Mouse (Mus musculus) c-Kit-positive CD71-negative TER-119-negative erythroid progenitor cells, embryonic 14.5 days (primary cell): ENCODE measurements around the gene Cmc1.

ENCODE experiments used
- DNase-seq: peaks from one replicate; pipeline ENCODE4 v3.0.0-alpha.2; 2013; ENCODE audit warnings: low read depth

Cmc1 gene

GRCm38 (mm10) chr9:118110360-118110710 lies 39.6 kb downstream of the Cmc1 start:
- DNase-seq = no peak

DNA sequence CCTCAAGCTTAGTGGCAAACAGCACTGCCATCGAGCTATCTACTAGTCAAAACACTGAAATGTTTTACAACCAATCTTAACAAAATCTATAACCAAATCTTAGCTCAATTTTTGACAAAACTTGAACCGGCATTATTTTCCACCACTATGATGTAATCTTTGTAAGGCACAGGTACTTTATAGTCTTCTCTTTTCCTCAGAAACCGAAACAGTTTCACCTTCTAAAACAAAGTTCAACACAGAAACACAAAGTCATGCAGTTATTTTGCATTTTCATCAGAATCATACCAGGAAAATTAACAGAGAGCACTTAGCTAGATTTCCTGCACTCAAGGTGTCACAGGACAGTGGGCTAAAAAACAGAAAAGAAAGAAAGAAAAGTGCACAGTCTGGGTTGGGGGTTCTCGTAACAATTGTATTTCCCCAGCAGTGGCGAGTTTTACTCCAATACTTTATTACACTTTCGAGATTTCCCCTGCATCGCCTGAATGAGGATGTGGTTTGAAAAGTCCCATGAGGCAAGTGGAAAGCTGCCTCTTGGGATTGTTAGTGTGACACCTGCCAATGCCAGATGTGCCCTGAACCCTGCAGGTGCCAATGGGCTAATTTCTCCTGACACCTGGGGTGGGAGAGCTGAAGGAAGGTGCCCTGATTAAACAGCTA lies 40.1 kb downstream of the Cmc1 start:
- no peak for DNase-seq

- DNase-seq = no peak
Observed at GRCm38 (mm10) chr9:118108527-118109011, 41.4 kb downstream of the Cmc1 start.

DNA sequence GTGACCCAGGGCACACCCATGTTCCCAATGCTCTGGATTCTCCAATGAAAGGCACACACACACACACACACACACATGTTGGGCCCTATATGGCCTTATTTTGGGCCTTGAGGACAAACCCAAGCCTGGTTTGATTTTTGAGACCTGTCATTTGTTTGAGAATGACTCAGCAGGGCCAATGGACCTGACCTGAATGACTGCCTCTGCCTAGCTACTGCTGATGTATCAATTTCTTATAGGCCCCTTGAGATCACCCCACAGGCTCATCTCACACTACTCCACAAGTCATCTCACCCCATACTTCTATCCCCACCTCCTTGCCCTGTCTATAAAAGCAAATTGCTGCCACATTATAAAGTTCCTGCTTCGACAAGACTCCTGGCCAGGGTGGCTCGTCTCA lies 48.2 kb downstream of the Cmc1 start:
- no peak for DNase-seq

DNA sequence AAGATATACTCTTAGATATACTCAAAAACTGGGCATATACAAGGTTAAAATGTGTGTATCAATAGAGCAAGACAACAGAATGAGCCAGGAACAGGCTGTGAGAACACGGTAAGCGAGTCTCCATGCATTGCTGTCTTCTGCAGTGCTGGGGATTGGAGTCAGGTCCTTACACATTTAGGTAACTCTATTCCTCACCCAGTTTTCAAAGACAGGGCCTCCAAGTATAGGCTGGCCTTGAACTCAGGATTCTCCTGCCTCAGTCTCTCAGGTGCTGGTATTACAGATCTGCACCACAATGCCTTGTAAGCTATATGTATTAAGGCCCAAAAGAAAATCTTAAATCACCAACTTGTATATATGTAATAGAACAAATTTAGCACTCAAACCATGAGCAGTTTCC lies 49.5 kb downstream of the Cmc1 start:
- DNase-seq = no peak

GRCm38 (mm10) chr9:118099395-118099794 lies 50.6 kb downstream of the Cmc1 start:
- DNase-seq = no peak

GRCm38 (mm10) chr9:118083834-118084233 lies 66.1 kb downstream of the Cmc1 start:
- no peak for DNase-seq

DNA sequence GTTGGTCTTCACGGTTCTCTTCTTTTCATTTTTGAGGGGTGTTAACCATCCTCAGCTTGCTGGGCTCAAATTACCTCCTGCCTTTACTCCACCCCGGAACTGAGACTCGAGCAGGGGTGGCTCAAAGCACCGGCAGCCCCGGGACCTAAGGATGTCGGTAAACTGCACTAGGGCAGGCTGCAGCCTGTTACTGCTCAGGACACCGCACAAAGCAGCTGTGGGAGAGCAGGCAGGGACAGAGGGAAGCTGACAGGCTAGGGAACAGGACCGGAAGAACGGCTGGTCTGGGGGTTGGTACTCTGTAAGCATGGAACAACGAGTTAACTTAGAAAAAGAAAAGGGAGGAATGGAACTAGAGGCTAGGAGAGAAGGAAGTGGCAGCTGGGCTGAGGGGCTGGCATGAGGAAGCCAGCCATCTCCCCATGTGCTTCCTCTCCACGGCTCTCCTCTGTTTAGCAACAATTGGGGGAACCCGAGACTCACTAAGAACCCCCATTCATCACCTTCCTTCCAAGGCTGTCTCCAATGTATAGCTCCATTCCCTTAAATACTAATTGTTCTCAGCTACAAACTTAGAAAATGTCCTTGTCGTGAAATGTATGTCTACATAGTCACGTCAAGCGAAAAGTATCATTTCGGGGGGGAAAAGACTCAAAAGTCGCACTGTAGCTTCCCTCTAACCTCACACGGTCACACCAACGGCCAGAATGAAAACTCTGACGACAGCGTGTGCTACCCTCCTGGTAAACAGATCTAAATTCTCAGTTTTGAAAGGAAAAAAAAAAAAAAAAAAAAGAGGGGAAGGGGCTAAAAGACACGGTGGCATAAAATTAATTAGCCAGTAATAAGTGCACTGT lies 67.2 kb downstream of the Cmc1 start:
- DNase-seq = no peak

DNA sequence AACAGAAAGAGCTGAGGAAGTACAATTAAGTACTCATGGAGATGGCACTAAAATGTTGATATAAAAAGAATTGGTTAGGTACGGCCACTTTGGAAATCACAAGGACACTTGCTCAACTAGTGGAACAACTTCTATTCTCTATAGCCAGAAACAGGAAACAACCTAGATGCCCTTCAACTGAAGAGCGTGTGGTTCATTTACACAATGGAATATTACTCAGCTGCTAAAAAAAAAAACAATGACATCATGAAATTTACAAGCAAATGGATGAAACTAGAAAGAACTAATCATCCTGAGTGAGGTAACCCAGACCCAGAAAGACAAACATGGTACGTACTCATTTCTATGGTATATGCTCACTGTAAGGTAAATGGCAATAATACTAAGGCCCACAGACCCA lies 76.6 kb downstream of the Cmc1 start:
- no peak for DNase-seq

- no peak for DNase-seq
Observed at GRCm38 (mm10) chr9:118072101-118072500, 77.9 kb downstream of the Cmc1 start.

- DNase-seq = no peak
Observed at GRCm38 (mm10) chr9:118071337-118071736, 78.6 kb downstream of the Cmc1 start.

GRCm38 (mm10) chr9:118070442-118070841 lies 79.5 kb downstream of the Cmc1 start:
- no peak for DNase-seq

DNA sequence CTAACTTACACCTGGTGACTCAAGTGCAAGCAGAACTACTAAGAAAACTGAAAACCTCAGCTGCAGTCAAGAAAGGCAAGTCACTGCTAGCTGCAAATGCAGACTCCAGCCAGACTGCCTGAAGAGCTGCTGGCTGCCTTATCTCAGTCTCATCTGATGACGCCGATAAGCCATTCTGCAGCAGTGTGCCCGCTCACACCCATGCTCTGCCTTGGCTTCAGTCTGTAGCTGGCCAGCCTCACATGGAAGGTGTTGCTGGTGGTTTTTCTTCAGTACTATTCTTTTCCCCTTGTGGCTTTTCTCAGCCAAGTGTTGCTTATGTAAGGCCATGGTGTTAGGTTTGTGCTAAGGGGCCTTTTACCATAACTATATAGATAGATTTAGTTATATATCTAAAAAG lies 90.9 kb downstream of the Cmc1 start:
- no peak for DNase-seq

GRCm38 (mm10) chr9:118053286-118053685 lies 96.7 kb downstream of the Cmc1 start:
- no peak for DNase-seq

DNA sequence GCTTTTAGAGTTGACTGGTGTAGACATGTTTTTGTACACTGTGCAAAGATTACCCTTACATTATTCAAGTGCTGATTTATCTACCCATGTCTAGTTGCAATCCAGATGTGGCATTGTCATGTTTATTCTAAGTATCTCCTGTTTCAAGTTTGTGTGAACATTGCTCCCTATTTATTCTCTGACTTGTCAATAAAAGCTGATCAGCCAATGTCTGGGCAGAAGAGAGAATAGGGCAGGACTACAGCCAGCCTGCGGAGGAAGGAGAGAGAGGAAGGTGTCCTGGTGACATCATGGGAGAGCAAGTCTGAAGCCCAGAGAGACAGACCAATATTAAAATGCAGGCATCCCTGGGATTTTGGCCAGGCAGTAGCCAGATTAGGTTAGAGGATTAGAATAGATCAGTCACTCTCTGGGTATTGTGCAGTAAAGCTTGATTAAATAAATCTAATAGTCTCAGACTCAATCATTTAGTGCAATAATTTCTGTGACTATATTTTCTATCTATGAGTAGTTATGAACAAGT lies 104.9 kb downstream of the Cmc1 start:
- no peak for DNase-seq

DNA sequence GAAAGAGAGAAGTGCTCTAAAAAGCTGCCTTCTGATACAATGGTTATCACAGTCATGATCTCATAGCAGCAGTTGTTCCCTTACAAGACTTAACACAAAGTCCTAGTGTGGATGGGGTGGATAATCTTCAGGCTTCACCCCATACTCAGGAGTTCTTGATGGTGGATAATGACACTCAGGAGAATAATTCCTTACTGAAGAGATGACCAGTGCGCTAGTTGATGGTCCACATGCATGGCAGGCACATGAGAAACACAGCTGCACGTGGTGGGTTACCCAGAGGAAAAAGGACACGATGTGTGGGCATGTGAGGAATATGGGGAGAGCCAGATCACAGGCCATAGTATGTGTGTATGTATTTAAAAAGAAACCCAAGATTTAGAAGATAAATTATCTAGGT lies 106.4 kb downstream of the Cmc1 start:
- DNase-seq = no peak

DNA sequence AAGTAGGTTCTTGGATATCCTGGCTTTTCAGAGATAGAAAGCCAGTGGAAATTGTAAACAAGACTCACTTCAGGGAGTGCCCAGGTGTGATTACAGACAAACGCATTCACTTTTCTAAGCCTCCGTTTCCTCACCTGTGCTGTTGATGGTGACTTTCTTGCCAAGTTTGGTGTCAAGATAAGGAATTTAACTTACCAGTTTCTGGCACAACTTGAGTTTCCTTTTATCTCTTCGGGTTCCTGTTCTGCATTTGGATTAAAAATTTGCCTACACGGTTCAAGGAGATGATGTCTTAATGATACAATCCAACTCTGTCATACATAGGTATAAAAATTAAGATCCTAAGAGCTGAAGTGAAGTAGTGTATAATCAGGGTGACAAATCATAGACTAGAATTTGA lies 107.2 kb downstream of the Cmc1 start:
- no peak for DNase-seq

DNA sequence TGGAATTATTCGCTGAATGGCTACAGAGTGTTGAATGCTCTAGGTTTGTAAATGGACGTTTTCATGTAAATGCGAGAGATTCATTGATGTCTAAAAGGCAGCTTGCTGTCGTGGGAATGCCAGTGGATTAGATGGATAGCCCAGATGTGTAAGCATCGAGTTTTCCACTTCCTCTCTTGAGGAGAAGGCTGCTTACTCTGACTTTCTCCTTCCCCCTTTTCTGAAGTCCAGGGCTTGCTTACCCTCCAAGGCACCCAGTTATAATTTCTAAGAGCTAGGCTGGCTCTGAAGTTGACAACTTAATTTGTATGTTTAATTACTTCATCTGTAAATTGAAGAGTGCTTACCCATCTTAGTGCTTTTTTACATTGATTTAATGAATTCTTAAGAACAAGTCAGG lies 108.3 kb downstream of the Cmc1 start:
- no peak for DNase-seq

GRCm38 (mm10) chr9:118041022-118041400 lies 109.0 kb downstream of the Cmc1 start:
- no peak for DNase-seq

DNA sequence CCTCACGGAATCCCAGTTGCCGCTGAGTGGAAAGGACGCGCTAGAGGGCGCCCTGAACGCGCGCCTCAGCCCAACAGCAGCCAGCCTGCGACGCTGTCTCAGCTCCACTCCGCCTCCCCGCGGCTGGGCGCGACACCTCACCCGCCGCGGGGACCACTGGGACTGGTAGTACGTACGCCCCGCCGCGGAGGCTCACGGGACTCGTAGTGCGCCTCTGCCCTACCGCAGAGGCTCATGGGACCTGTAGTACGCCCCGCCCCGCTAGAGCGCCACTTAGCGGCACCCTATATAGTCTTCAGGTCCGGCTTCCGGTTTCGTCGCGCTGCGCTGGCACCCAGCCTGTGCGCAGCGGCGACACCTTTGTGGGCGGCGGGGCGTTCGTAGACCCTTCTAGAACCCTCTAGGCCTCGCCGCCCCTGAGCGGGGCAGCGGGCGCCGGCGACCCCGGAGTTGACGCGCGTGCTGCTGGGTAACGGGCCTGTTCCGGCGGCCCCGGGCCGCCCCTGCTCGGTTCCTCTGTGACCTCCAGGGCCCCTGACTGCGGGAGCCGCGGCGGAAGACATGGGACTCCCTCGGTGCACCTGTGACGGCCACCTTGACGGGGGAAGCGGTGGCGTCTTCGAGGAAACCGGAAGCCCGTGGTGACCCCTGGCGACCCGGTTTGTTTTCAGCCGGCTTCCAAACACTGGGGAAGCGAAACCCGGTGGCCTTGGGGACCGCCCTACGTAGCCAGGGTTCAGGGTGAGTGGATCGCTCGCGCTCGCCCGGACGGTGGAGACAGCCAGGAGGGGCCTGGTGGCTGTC lies 109.6 kb downstream of the Cmc1 start, which contains the start of gene Azi2:
TSS of gene Azi2 (plus strand) at position 282 of the 804 bp plus-strand sequence.
- peak; percentile 93 for DNase-seq

- no peak for DNase-seq
Observed at GRCm38 (mm10) chr9:118034990-118035389, 115.0 kb downstream of the Cmc1 start.

DNA sequence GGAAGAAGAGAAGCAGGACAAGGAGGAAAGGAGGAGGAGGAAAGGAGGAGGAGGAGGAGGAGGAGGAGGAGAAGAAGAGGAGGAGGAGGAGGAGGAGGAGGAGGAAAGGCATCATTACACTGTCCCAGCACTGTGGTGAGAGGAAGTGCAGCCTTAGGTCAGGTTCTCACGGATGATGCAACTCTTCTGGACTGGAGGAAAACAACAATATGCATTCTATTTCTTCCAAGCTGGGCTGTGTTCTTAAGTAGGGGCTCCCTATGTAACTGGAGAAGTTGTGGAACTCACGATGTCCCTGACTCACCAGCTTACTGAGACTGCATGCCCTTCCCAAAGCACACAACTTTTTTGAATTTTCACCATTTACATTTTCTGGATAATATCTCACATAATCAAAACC lies 118.3 kb downstream of the Cmc1 start:
- DNase-seq = no peak
